Mouse (Mus musculus): ENCODE measurements around the gene Nanos1.

The Nanos1 gene

DNA sequence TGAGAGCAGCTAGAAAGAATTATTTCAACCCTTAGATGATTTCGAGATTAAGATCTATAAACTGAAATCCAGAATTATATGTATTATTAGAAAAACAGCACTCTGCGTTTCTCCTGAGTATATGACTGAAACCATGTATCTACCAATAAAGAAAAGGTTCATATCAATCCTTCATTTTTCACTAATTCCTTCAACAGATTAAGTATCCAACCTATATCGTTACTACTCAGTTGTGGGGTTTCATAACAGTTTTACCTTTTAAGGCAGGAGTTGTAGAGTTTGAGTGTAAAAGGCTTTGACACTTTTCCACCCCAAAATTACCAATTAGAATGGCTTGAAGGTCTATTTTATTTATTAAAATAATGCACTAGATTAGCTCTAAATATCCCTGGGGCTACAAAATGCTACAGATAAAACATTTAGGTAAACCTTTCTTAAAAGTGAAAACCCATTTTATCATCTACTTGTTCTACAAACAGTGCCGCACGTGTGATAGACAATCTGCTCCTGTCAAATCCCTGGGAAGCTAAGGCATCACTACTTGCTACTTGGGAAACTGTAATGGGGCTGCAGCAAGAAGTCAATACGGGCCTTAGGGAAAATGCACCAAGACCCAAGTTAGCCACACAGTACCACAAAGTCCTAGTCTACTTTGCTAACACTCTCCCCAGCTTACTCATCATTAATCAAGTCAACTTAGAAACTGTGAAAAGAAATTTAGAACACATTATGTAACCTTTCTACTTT lies 32.6 kb downstream of the Nanos1 start:
- DNase-seq (ENCODE audit: low spot score), result no peak

DNA sequence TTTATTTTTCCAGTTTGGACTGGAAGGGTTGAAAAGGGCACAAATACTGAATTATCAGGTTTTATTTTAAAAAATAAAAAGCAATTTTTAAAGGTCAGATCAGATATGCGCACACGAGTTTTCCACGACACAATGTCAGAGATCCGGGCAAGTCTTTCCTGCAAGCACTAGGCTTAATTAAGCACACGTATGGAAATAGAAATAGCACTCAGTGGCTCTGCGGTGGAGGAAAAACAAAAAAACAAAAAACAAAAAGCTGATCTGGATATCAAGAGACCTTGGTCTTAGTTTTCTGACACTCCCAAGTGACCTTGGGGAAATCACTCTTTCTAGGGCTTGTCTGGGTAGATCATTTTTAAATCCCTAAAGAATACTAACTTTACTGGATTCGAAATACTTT lies 33.7 kb downstream of the Nanos1 start:
- DNase-seq (ENCODE audit: low spot score), result no peak

DNA sequence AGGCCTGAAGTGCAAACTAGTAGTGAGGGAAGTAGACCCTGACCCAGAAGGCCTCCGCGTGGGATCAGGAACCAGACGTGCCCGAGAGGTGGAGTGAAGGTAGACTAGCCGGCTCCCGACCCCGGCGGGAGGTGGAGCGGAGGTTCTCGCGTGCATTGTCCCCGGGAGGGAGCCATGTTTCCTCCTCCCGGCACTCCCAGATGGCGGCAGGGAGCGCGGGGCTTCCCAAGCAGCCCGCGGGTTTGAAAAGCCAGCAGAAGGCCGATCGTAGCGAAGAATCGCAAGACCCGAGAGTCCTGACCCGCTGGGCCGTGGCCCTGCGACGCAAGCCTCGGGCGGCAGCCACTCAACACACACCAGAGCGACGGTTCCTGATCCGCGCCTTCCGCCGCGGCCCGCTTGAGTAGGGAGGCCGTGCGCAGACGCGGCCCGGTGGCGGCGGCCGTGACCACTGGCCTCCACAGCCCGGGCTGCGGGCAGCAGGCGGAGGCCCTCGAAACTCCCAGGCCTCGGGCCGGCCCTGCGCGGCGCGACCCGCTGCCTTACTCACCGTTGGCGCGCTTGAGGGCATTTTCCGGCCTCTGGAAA lies 34.2 kb downstream of the Nanos1 start:
- peak; percentile 55 for DNase-seq (ENCODE audit: low spot score)

DNA sequence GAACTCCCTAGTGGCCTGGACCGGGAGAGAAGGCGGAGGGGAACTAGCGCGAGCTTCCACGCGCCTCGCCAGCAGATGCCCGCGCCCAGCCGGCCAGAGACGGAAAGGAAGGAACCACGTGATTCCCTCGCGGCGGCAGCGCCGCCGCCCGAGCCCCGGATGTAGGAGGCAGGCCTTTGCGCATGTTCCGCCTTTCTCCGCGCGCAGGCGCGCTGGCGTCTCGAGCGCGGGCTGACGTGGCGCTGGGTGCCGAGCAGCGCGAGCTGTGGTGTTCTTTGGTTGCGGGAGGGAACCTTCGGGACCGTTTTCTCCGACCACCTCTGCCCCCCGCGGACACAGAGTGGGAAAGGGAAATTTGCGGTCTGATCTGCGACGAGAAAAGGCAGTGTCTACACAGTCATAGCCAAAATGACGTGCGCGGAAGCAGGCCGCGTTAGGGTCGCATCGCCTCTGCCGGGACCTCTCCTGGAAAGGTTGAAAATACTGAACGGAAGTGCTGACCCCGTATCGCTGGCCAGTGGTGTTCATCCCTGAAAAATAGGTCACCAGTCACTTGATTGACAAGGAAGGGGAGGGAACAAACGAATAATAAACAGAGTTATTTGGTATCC lies 34.9 kb downstream of the Nanos1 start, which contains the start of gene Eif3a:
TSS of gene Eif3a (minus strand) at position 108 of the 611 bp plus-strand sequence.
- peak; percentile 94 for DNase-seq (ENCODE audit: low spot score)

DNA sequence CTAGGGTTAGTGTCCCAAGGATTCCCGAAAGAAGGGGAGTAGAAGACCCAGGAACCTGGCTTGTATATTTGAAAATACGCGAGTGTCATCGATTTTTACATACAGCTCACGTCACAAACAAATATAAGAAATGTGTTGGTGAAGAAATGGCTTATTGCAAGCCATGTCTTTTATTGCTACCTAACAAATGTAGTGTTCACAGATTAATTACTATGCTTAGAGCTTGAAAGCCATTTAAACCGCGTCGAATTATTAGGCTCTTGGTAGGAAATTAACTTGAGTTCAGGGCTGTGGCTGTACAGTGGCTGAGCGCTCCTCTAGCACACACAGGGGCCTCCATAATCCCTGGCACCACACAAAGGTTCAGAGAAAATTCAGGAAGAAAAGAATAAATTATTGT lies 35.4 kb downstream of the Nanos1 start:
- no peak for DNase-seq (ENCODE audit: low spot score)

DNA sequence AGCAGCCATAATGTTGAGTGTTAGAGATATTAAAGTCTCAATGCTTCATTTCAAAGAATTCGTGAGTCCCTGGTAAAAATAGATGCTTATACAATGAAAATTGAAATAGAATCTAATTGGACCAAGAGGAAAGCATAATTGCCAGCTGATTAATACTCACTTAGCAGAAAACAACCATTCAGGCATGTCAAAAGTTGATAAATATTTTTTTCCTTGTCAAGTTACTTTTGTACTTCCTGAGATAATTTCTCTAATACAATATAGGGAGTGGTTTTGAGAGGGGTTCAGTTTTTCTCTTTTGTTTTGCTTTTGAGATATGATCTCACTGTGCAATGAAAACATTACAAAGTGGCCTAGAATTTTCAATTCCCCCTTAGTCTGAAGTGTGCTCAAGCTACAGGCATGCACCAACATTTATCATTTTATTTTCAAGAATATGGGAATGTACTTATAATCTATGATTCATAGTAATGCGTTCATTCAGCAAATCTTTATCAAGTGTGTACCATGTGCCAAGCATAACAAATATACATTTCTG lies 37.5 kb downstream of the Nanos1 start:
- DNase-seq (ENCODE audit: low spot score), result no peak

DNA sequence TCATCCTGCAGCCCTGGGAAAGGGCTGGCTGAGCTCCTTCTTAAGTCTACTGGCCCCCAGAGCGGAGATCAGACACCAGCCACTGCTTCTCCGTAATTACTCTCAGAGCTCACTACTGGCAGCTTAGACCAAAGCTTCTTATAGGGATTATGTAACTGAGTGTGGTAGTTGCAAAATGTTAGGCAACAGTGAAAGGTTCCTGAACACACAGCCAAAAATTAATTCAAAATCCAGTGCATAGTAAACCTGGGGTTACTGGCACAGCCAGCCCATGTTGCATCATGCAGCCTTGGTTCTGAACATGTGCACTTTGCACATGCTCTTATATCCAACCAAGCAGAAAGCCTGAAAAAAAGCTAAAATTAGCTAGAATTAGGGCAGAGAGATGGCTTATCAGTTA lies 39.5 kb downstream of the Nanos1 start:
- DNase-seq (ENCODE audit: low spot score), result peak; percentile 72

DNA sequence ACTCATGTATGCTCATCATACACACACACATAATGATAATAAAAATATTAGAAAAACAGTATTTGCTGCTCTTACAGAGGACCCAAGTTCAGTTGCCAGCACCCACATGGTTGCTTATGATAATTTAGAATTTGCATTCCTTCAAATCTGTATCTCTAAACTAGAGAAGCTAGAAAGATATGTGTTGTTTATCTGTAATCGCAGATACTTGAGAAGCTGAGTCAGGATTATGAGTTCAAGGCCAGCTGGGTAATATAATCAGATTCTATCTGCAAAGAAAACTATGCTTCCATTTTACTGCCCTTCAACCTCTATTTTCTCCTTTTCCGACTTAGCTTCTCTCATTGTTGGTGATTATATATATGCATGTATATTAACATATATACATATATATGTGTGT lies 41.6 kb downstream of the Nanos1 start:
- no peak for DNase-seq (ENCODE audit: low spot score)

DNA sequence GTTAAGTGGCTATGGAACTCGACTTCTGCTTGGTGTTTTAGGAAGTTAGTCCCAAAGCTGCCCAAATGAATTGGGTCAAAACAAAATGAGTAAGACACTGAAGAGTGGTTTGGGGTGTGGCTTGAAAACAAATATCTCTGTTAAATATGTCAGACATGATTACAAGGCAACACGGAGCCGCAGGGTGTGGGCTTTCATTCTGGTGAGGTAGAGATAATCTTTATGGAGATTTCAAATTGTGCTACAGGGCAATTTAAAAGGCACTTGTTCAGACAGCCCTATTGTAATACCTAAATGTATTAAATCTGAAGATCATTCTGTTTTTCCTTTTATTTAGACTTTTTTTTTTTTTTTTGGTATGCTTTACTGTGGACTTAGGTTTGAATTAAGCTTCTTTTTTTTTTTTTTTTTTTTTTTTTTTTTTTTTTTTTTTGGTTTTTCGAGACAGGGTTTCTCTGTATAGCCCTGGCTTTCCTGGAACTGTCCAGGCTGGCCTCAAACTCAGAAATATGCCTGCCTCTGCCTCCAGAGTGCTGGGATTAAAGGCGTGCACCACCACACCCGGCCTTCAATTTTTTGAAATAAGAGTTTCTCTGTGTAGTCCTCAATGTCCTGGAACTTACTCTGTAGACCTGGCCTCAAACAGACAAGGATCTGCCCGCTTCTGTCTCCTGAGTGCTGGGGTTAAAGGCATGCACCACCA lies 44.2 kb downstream of the Nanos1 start:
- DNase-seq (ENCODE audit: low spot score), result no peak

DNA sequence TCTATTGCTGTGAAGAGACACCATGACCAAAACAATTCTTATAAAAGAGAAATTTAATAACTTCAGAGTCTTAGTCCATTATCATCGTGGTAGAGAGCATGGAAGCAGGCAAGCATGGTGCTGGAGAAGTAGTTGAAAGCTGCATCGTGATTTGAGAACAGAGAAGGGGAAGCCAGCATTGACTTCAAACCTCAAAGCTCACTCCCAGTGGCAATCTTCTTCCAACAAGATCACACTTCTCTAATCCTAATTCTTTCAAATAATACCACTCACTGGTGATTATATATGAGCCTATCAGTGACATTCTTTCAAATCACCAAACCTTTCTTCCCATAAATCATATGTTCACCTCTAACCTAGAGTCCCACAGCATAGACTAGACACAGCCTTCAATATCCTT lies 49.1 kb downstream of the Nanos1 start:
- DNase-seq (ENCODE audit: low spot score), result no peak
